Mouse (Mus musculus) limb, embryonic 11.5 days (tissue): Measurements from ENCODE around the gene Gm3646. TPM values are rescaled to one million over a fixed set of nuclear protein-coding genes. Genes with fewer than 3 reads are reported as not detected.

ENCODE experiments used
- ATAC-seq: fragments of 200-750 bp; cut with Nextera tagmentation; 2 replicates; pipeline ENCODE4 v1.8.0; 2017; ENCODE audit warnings: low read depth; ENCODE audit not compliant: insufficient number of reproducible peaks, low FRiP score, low TSS enrichment
- DNase-seq: peaks from one replicate; pipeline ENCODE4 v3.0.0-alpha.2; 2015; ENCODE audit warnings: low spot score
- H3K27ac ChIP-seq: fragments of 300-500 bp; sonication (generic); replicated peaks from 2 replicates; pipeline ENCODE4 v1.5.1; 2014; ENCODE audit warnings: low read depth, mild to moderate bottlenecking, low read length
- H3K27me3 ChIP-seq: fragments of 300-500 bp; sonication (generic); 2 replicates; pipeline ENCODE4 v1.6.1; 2014; ENCODE audit warnings: mild to moderate bottlenecking, low read length, mixed read lengths; ENCODE audit not compliant: control insufficient read depth, insufficient read depth
- H3K36me3 ChIP-seq: fragments of 300-500 bp; sonication (generic); 2 replicates; pipeline ENCODE4 v1.6.1; 2014; ENCODE audit warnings: mild to moderate bottlenecking, low read length, moderate library complexity, mixed read lengths; ENCODE audit not compliant: control insufficient read depth, insufficient read depth
- H3K4me1 ChIP-seq: fragments of 300-500 bp; sonication (generic); 2 replicates; pipeline ENCODE4 v1.6.1; 2014; ENCODE audit warnings: low read length, mixed read lengths; ENCODE audit not compliant: control insufficient read depth, insufficient read depth
- H3K4me2 ChIP-seq: fragments of 300-500 bp; sonication (generic); 2 replicates; pipeline ENCODE4 v1.6.1; 2014; ENCODE audit warnings: low read depth, mild to moderate bottlenecking, moderate library complexity; ENCODE audit not compliant: severe bottlenecking
- H3K4me3 ChIP-seq: fragments of 300-500 bp; sonication (generic); 2 replicates; pipeline ENCODE4 v1.5.1; 2014; ENCODE audit warnings: low read depth, low read length
- H3K9ac ChIP-seq: fragments of 300-500 bp; sonication (generic); 2 replicates; pipeline ENCODE4 v1.6.1; 2014; ENCODE audit warnings: mild to moderate bottlenecking, low read length
- H3K9me3 ChIP-seq: fragments of 300-500 bp; sonication (generic); 2 replicates; pipeline ENCODE4 v1.6.1; 2016; ENCODE audit warnings: low read length; ENCODE audit not compliant: control insufficient read depth
- WGBS: fragments of 180-500 bp; shearing (Covaris S2); extraction: QIAGEN DNeasy Blood & Tissue Kit; methylation state at CpG from one replicate; pipeline ENCODE4 v1.1.7; 2014; 5-methylcytosine and 5-hydroxymethylcytosine counted together
- polyA plus RNA-seq: library from polyadenylated mRNA; unstranded; fragments of >200 nt; fragmentation: Nextera tagmentation; extraction: Ambion mirVana; gene quantifications from 2 replicates; pipeline ENCODE4 v1.2.1, GENCODE M21; 2014

Gene Gm3646
- polyA plus RNA-seq, 1 experiment from 2014 or later = not detected

GRCm38 (mm10) chr1:39759231-39760175 lies 45.6 kb downstream of the Gm3646 start:
- WGBS = 47% methylated on average over 9 of the region's 9 CpGs
- Histone ChIP-seq H3K27me3 (no peaks in the 10 kb centered on the region), H3K27ac (no peak overlapping the region), H3K4me1 (peaks cover 7% of the 10 kb centered on the region), H3K4me2 (no peak overlapping the region), H3K4me3 (no peak overlapping the region), H3K36me3 (no peaks in the 10 kb centered on the region), H3K9ac (no peak overlapping the region), H3K9me3 (no peaks in the 10 kb centered on the region)
- DNase-seq = no peak
- no peak for ATAC-seq

GRCm38 (mm10) chr1:39758244-39758643 lies 46.9 kb downstream of the Gm3646 start:
- 82% methylated on average over 9 of the region's 9 CpGs for WGBS
- no peak overlapping the region for H3K9ac ChIP-seq
- ATAC-seq = no peak
- peaks cover 7% of the 10 kb centered on the region for H3K4me1 ChIP-seq
- no peak for DNase-seq
- no peaks in the 10 kb centered on the region for H3K27me3 ChIP-seq
- no peak overlapping the region for H3K4me3 ChIP-seq
- H3K36me3 ChIP-seq = no peaks in the 10 kb centered on the region
- no peak overlapping the region for H3K27ac ChIP-seq
- H3K9me3 ChIP-seq = no peaks in the 10 kb centered on the region
- no peak overlapping the region for H3K4me2 ChIP-seq

GRCm38 (mm10) chr1:39756952-39757351 lies 48.2 kb downstream of the Gm3646 start:
- H3K27me3 ChIP-seq = no peaks in the 10 kb centered on the region
- ATAC-seq (no peak), DNase-seq (no peak)
- H3K4me1 ChIP-seq = peaks cover 7% of the 10 kb centered on the region
- 82% methylated on average over 11 of the region's 11 CpGs for WGBS
- H3K36me3 ChIP-seq = no peaks in the 10 kb centered on the region
- H3K27ac ChIP-seq = no peak overlapping the region
- no peaks in the 10 kb centered on the region for H3K9me3 ChIP-seq
- no peak overlapping the region for H3K4me3 ChIP-seq
- no peak overlapping the region for H3K9ac ChIP-seq
- no peak overlapping the region for H3K4me2 ChIP-seq

GRCm38 (mm10) chr1:39754224-39754957 lies 50.7 kb downstream of the Gm3646 start:
- no peaks in the 10 kb centered on the region for H3K27me3 ChIP-seq
- no peak overlapping the region for H3K9ac ChIP-seq
- DNase-seq = no peak
- no peak overlapping the region for H3K4me3 ChIP-seq
- H3K4me2 ChIP-seq = no peak overlapping the region
- H3K4me1 ChIP-seq = peaks cover 3% of the 10 kb centered on the region; the same call in 1 of the 2 replicates
- no peak overlapping the region for H3K27ac ChIP-seq
- WGBS = 82% methylated on average over 13 of the region's 13 CpGs
- no peaks in the 10 kb centered on the region for H3K9me3 ChIP-seq
- ATAC-seq = no peak
- H3K36me3 ChIP-seq = no peaks in the 10 kb centered on the region

Other genes with a start within 250 kb of the Gm3646 start
- 26.2 and 32.4 TPM in 2 replicates for gene Rnf149, start 227.9 kb downstream of the Gm3646 start, polyA plus RNA-seq
- gene Creg2, start 153.9 kb downstream of the Gm3646 start, polyA plus RNA-seq = 0.10 TPM in 1 of 2 replicates, not detected in the other
- 0.30 and 0.96 TPM in 2 replicates for gene Rfx8, start 84.3 kb downstream of the Gm3646 start, polyA plus RNA-seq
- 38.0 and 43.7 TPM in 2 replicates for gene Map4k4, start 95.6 kb upstream of the Gm3646 start, polyA plus RNA-seq